Mouse (Mus musculus) lung, postnatal 0 days (tissue): ENCODE results near the gene Gm10563.

Experiments used
- CTCF ChIP-seq: IDR thresholded peaks from 2 replicates; pipeline ENCODE4 v1.5.1; 2016; ENCODE audit warnings: antibody characterized with exemption, mild to moderate bottlenecking
- EP300 ChIP-seq: IDR thresholded peaks from 2 replicates; pipeline ENCODE4 v1.6.1; 2016; ENCODE audit warnings: antibody characterized with exemption, mild to moderate bottlenecking, control low read depth

- no peak for TF ChIP-seq EP300
- no peak for TF ChIP-seq CTCF
These were observed 26.9 kb downstream of the Gm10563 start for GRCm38 (mm10) chr4:155618321-155618720.
